Mouse (Mus musculus) kidney, adult 2 months (tissue): ENCODE data around the gene Dop1b.

Source experiments
- CTCF ChIP-seq: fragments of 200-500 bp; conservative IDR thresholded peaks from 2 replicates; pipeline ENCODE4 v1.5.1; 2011; ENCODE audit warnings: low read depth, mild to moderate bottlenecking, control low read depth, low read length, moderate library complexity, mixed read lengths; ENCODE audit not compliant: insufficient read depth, insufficient read length
- POLR2A ChIP-seq: fragments of 200-500 bp; IDR thresholded peaks from one replicate; pipeline ENCODE4 v1.6.1; 2011; ENCODE audit warnings: low read depth, low read length, control low read depth

GRCm38 (mm10) chr16:93684441-93684840 lies 27.3 kb upstream of the Dop1b start:
- TF ChIP-seq CTCF (no peak), POLR2A (no peak)
